Mouse (Mus musculus) ES-E14 (cell line): Measurements from ENCODE around the gene Lmo2. TPM values are rescaled to one million over a fixed set of nuclear protein-coding genes. Genes with fewer than 3 reads are reported as not detected.

Experiments
- DNase-seq: peaks from one replicate; pipeline ENCODE4 v3.0.0-alpha.2; 2013; ENCODE audit warnings: low read depth, low spot score
- H3K27ac ChIP-seq: 2 replicates; pipeline ENCODE4 v1.5.1; 2012; ENCODE audit warnings: low read depth, mild to moderate bottlenecking, low read length, moderate library complexity, mixed read lengths; ENCODE audit not compliant: poor library complexity, insufficient read depth, severe bottlenecking
- H3K36me3 ChIP-seq: 2 replicates; pipeline ENCODE4 v1.6.1; 2012; ENCODE audit warnings: mild to moderate bottlenecking, low read length, moderate library complexity, mixed read lengths; ENCODE audit not compliant: control insufficient read depth, poor library complexity, insufficient read depth, severe bottlenecking
- H3K4me1 ChIP-seq, 2 experiments: fragments of 150-350 bp in 1 of 2; sonication (generic) in 1 of 2; 2 replicates each; pipeline ENCODE4 v1.6.1; 2012; ENCODE audit warnings: low read length in 2 of 2, mild to moderate bottlenecking in 1 of 2, mixed read lengths in 1 of 2; ENCODE audit not compliant: control insufficient read depth in 2 of 2, insufficient read depth in 2 of 2, poor library complexity in 1 of 2
- H3K4me3 ChIP-seq, 2 experiments: fragments of 150-350 bp in 1 of 2; sonication (generic) in 1 of 2; 2 replicates each; pipeline ENCODE4 v1.5.1; 2012; ENCODE audit warnings: low read length in 2 of 2, low read depth in 1 of 2, mild to moderate bottlenecking in 1 of 2, mixed read lengths in 1 of 2; ENCODE audit not compliant: insufficient read depth in 1 of 2, poor library complexity in 1 of 2, severe bottlenecking in 1 of 2
- H3K9ac ChIP-seq: 2 replicates; pipeline ENCODE4 v1.6.1; 2012; ENCODE audit warnings: low read depth, mild to moderate bottlenecking, low read length, mixed read lengths; ENCODE audit not compliant: poor library complexity, insufficient read depth, severe bottlenecking
- H3K9me3 ChIP-seq: fragments of 150-350 bp; sonication (generic); 2 replicates; pipeline ENCODE4 v1.6.1; 2012; ENCODE audit warnings: low read depth, mild to moderate bottlenecking, low read length; ENCODE audit not compliant: control insufficient read depth, insufficient read depth
- CHD2 ChIP-seq: IDR thresholded peaks from 2 replicates; pipeline ENCODE4 v1.6.1; 2014; ENCODE audit warnings: mild to moderate bottlenecking, low read depth, low read length, inconsistent platforms
- HCFC1 ChIP-seq: IDR thresholded peaks from 2 replicates; pipeline ENCODE4 v1.6.1; 2012; ENCODE audit warnings: low read length, inconsistent platforms, borderline replicate concordance; ENCODE audit not compliant: insufficient read depth
- MAFK ChIP-seq: IDR thresholded peaks from 2 replicates; pipeline ENCODE4 v1.6.1; 2014; ENCODE audit warnings: mild to moderate bottlenecking, low read depth, low read length, inconsistent platforms; ENCODE audit not compliant: insufficient read depth
- ZC3H11A ChIP-seq: IDR thresholded peaks from 2 replicates; pipeline ENCODE4 v1.6.1; 2012; ENCODE audit warnings: low read depth, mild to moderate bottlenecking, inconsistent platforms, low read length, borderline replicate concordance
- ZNF384 ChIP-seq: IDR thresholded peaks from 2 replicates; pipeline ENCODE4 v1.6.1; 2012; ENCODE audit warnings: low read depth, low read length, inconsistent platforms
- in situ Hi-C, 2 experiments: fragments of 600-800 bp; cut with MboI; formaldehyde crosslinking; loops; one replicate each; pipeline ENCODE4 v1.15.1; 2025; ENCODE audit warnings: low sequenced_read_pairs in 2 of 2, inconsistent platforms in 1 of 2; ENCODE audit not compliant: unreplicated experiment in 2 of 2
- total RNA-seq: library from RNA; depleted of rRNA; stranded (reverse); fragments of 300-350 nt; gene quantifications from 2 replicates; pipeline ENCODE4 v1.2.3, GENCODE M21; 2012

Gene Lmo2
- total RNA-seq, 1 experiment, result 0.76 TPM

GRCm38 (mm10) chr2:103956867-103957266 is 919 bp upstream of the Lmo2 start:
- no peak overlapping the region for H3K27ac ChIP-seq
- H3K4me1 ChIP-seq, result no peaks in the 10 kb centered on the region; a peak in 1 of 4 replicates
- H3K4me3 ChIP-seq, result no peak overlapping the region
- H3K36me3 ChIP-seq, result no peaks in the 10 kb centered on the region
- in situ Hi-C loops, result no loop called here
- no peaks in the 10 kb centered on the region for H3K9me3 ChIP-seq
- DNase-seq, result no peak
- TF ChIP-seq ZC3H11A (no peak), ZNF384 (no peak), MAFK (no peak), CHD2 (no peak)
- no peak overlapping the region for H3K9ac ChIP-seq

- Histone ChIP-seq H3K9me3 (no peaks in the 10 kb centered on the region), H3K4me3 (no peak overlapping the region), H3K4me1 (no peaks in the 10 kb centered on the region; a peak in 1 of 4 replicates), H3K36me3 (no peaks in the 10 kb centered on the region), H3K9ac (no peak overlapping the region), H3K27ac (no peak overlapping the region)
- no peak for DNase-seq
- TF ChIP-seq ZC3H11A (no peak), CHD2 (no peak), MAFK (no peak), HCFC1 (no peak), ZNF384 (no peak)
- in situ Hi-C loops, result no loop called here
Measured at GRCm38 (mm10) chr2:103958634-103959033, 848 bp downstream of the Lmo2 start.

- H3K27ac ChIP-seq, result no peak overlapping the region
- in situ Hi-C loops, result no loop called here
- H3K36me3 ChIP-seq, result no peaks in the 10 kb centered on the region
- no peak for DNase-seq
- H3K9ac ChIP-seq, result no peak overlapping the region
- H3K9me3 ChIP-seq, result no peaks in the 10 kb centered on the region
- no peak for TF ChIP-seq CHD2
- TF ChIP-seq HCFC1, result no peak
- TF ChIP-seq ZNF384, result no peak
- TF ChIP-seq MAFK, result no peak
- TF ChIP-seq ZC3H11A, result no peak
- no peak overlapping the region for H3K4me3 ChIP-seq
- H3K4me1 ChIP-seq, result no peaks in the 10 kb centered on the region; a peak in 1 of 4 replicates
Measured at GRCm38 (mm10) chr2:103959066-103959465, 1.3 kb downstream of the Lmo2 start.

- no peaks in the 10 kb centered on the region; a peak in 1 of 4 replicates for H3K4me1 ChIP-seq
- TF ChIP-seq MAFK, result no peak
- TF ChIP-seq HCFC1, result no peak
- TF ChIP-seq ZNF384, result no peak
- no peak for TF ChIP-seq ZC3H11A
Measured at GRCm38 (mm10) chr2:103959574-103959973, 1.8 kb downstream of the Lmo2 start.

GRCm38 (mm10) chr2:103962349-103962748 is 4.6 kb downstream of the Lmo2 start:
- no peaks in the 10 kb centered on the region for H3K9me3 ChIP-seq
- H3K27ac ChIP-seq, result no peak overlapping the region
- DNase-seq, result no peak
- no peak overlapping the region for H3K9ac ChIP-seq
- in situ Hi-C loops, result no loop called here
- H3K36me3 ChIP-seq, result no peaks in the 10 kb centered on the region
- H3K4me3 ChIP-seq, result no peak overlapping the region
- H3K4me1 ChIP-seq, result no peaks in the 10 kb centered on the region; a peak in 1 of 4 replicates
- no peak for TF ChIP-seq CHD2
- TF ChIP-seq MAFK, result no peak
- no peak for TF ChIP-seq HCFC1
- TF ChIP-seq ZC3H11A, result no peak
- no peak for TF ChIP-seq ZNF384

More at GRCm38 (mm10) chr2:103959574-103959973, 1.8 kb downstream of the Lmo2 start:
- no peak for DNase-seq
- Histone ChIP-seq H3K4me3 (no peak overlapping the region), H3K9ac (no peak overlapping the region), H3K27ac (no peak overlapping the region), H3K9me3 (no peaks in the 10 kb centered on the region), H3K36me3 (no peaks in the 10 kb centered on the region)
- in situ Hi-C loops, result no loop called here
